Mouse (Mus musculus): Measurements from ENCODE around the gene Mkrn2os.

GRCm38 (mm10) chr6:115634015-115634414, 41.6 kb upstream of the Mkrn2os start:
- TF ChIP-seq CTCF (IDR thresholded peaks at IDR 0.05; ENCODE audit: extremely low read depth, insufficient read depth, low read length) (no peak), POLR2A (IDR thresholded peaks at IDR 0.05; ENCODE audit: extremely low read depth, insufficient read depth, low read length) (no peak)
